Mouse (Mus musculus) intestine, postnatal 0 days (tissue): ENCODE measurements around the gene 0610030E20Rik. TPM values are rescaled to one million over a fixed set of nuclear protein-coding genes. Genes with fewer than 3 reads are reported as not detected.
A peak's percentile ranks its signal among the peaks of the same experiment; 100 is the strongest.

Source experiments
- ATAC-seq: fragments of 200-750 bp; cut with Nextera tagmentation; 2 replicates; pipeline ENCODE4 v1.8.0; 2017; ENCODE audit warnings: mild to moderate bottlenecking, moderate TSS enrichment, moderate library complexity
- H3K27ac ChIP-seq: fragments of 300-500 bp; sonication (generic); 2 replicates; pipeline ENCODE4 v1.5.1; 2014; ENCODE audit warnings: mild to moderate bottlenecking, low read depth, low read length, moderate library complexity
- H3K27me3 ChIP-seq: fragments of 300-500 bp; sonication (generic); replicated peaks from 2 replicates; pipeline ENCODE4 v1.6.1; 2014; ENCODE audit warnings: low read length, mixed read lengths; ENCODE audit not compliant: control insufficient read depth, insufficient read depth
- H3K36me3 ChIP-seq: fragments of 300-500 bp; sonication (generic); 2 replicates; pipeline ENCODE4 v1.6.1; 2014; ENCODE audit warnings: mild to moderate bottlenecking, moderate library complexity; ENCODE audit not compliant: control insufficient read depth, insufficient read depth
- H3K4me1 ChIP-seq: fragments of 300-500 bp; sonication (generic); replicated peaks from 2 replicates; pipeline ENCODE4 v1.6.1; 2014; ENCODE audit warnings: antibody characterized with exemption, low read length, mixed read lengths; ENCODE audit not compliant: control insufficient read depth, insufficient read depth
- H3K4me2 ChIP-seq: fragments of 300-500 bp; sonication (generic); replicated peaks from 2 replicates; pipeline ENCODE4 v1.6.1; 2014; ENCODE audit warnings: low read depth, mild to moderate bottlenecking, moderate library complexity
- H3K4me3 ChIP-seq: fragments of 300-500 bp; sonication (generic); 2 replicates; pipeline ENCODE4 v1.5.1; 2014; ENCODE audit warnings: low read depth, low read length
- H3K9ac ChIP-seq: fragments of 300-500 bp; sonication (generic); 2 replicates; pipeline ENCODE4 v1.6.1; 2014; ENCODE audit warnings: mild to moderate bottlenecking, low read depth, low read length
- H3K9me3 ChIP-seq: fragments of 300-500 bp; sonication (generic); 2 replicates; pipeline ENCODE4 v1.6.1; 2016; ENCODE audit warnings: mixed run types; ENCODE audit not compliant: control insufficient read depth
- CTCF ChIP-seq: sonication (generic); IDR thresholded peaks from 2 replicates; pipeline ENCODE4 v1.5.1; 2016; ENCODE audit warnings: low read depth, mild to moderate bottlenecking, control low read depth, antibody characterized with exemption, moderate library complexity
- WGBS: fragments of 180-500 bp; shearing (Covaris S2); extraction: QIAGEN DNeasy Blood & Tissue Kit; methylation state at CpG from one replicate; pipeline ENCODE4 v1.1.7; 2014; 5-methylcytosine and 5-hydroxymethylcytosine counted together
- polyA plus RNA-seq: library from polyadenylated mRNA; unstranded; fragments of >200 nt; fragmentation: Nextera tagmentation; extraction: Ambion mirVana; gene quantifications from 2 replicates; pipeline ENCODE4 v1.2.1, GENCODE M21; 2015

Gene 0610030E20Rik
- polyA plus RNA-seq: 16.0 and 20.0 TPM in 2 replicates

DNA sequence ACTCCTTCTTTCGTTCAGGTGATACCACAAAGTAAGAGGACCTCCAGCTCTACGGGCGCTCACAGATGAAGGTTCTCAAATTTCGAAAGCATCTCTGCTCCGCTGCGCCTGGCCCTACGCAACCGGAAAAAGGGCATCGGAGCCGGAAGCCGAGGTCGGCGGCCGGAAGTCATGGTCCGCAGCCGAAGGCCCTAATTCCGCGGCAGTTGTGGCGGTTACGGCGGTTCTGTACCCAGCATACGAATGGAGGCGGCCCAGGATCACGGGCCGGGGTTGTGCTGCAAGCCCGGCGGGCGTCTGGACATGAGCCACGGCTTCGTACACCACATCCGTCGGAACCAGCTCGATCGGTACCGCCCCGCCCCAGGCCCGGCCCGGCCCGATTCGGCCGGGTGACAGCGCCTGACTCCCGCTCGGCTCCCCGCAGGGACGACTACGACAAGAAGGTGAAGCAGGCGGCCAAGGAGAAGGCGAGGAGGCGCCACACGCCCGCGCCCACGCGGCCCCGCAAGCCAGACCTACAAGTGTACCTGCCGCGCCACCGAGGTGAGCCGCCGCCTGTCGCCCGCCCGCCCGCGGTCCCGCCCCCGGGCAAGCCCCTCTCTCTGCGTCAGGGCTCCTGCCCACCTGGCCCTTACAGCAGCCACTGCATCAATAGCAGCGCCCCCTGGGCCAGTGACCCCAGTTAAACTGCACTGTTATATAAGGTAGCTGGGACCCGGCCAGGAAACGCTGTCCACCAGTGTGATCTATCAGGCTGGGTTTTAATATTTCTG is at the start of gene 0610030E20Rik:
TSS of gene 0610030E20Rik (plus strand) at position 152 of the 776 bp plus-strand sequence.
- peak within 1 kb of the TSS; percentile 47 for H3K27ac ChIP-seq
- no peaks in the 10 kb centered on the region for H3K27me3 ChIP-seq
- peak within 1 kb of the TSS; percentile 70 for H3K4me3 ChIP-seq
- peak within 1 kb of the TSS; percentile 74 for H3K9ac ChIP-seq
- peaks cover 22% of the 10 kb centered on the region for H3K36me3 ChIP-seq
- H3K4me2 ChIP-seq: peak within 1 kb of the TSS; percentile 94
- peak; percentile 55 for ATAC-seq
- H3K9me3 ChIP-seq: no peaks in the 10 kb centered on the region
- no peaks in the 10 kb centered on the region; the same call in 1 of the 2 replicates for H3K4me1 ChIP-seq
- peak; percentile 44 for TF ChIP-seq CTCF
- WGBS: under 1% methylated on average over 65 of the region's 72 CpGs

DNA sequence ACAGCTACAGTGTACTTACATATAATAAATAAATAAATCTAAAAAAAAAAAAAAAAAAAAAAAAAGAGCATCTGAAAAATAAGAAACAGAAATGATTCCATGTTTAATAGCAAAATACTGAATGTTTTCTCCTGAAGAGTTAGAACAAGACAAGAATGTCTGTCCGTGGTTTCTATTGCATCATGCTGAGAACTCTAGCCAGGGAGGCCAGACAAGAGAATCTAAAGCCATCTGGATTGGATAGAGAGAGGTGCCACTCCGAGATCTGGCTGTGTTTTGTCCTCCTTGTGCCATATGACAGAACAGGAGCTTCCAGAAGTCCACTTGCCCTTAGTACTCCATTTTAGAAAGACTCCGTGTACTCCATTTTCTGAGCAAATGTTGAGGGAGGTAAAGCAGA is 49.3 kb upstream of the 0610030E20Rik start:
- Histone ChIP-seq H3K9ac (no peak overlapping the region), H3K9me3 (no peaks in the 10 kb centered on the region), H3K36me3 (no peaks in the 10 kb centered on the region), H3K27ac (no peak overlapping the region), H3K27me3 (no peaks in the 10 kb centered on the region), H3K4me2 (no peak overlapping the region), H3K4me3 (no peak overlapping the region), H3K4me1 (no peaks in the 10 kb centered on the region)
- WGBS: 78% methylated on average over 3 of the region's 3 CpGs
- no peak for TF ChIP-seq CTCF
- no peak for ATAC-seq

DNA sequence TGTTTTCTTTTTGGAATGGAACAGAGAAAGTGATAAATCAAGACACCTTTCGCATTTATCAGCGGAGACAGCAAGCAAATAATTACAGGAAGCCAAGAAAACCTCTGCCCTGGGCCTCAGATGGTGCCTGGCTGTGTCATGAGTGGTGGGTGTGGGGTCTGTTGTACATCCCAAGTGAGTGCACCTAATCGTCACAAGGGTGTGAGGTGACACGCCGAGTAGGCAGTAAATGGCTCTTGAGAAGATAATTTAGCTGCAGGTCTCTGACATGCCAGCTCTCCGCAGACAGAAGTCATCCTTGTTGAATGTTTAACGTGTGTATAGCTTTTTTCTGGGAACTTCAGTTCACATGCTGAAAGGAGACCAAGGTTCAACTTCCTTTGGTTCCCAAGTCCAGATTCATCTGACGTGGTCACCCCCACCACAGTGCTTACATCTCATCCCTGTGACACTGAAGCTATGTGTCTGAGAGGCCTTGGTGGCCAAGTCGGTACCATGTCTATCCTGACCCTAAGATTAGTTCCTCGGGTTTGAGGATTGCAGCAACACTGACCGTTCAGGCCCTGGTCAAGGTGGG is 44.7 kb upstream of the 0610030E20Rik start:
- H3K4me2 ChIP-seq: no peak overlapping the region
- H3K4me1 ChIP-seq: no peaks in the 10 kb centered on the region
- no peaks in the 10 kb centered on the region for H3K27me3 ChIP-seq
- no peak for TF ChIP-seq CTCF
- H3K36me3 ChIP-seq: no peaks in the 10 kb centered on the region
- ATAC-seq: peak; percentile 80
- H3K4me3 ChIP-seq: no peak overlapping the region
- WGBS: 53% methylated on average over 11 of the region's 11 CpGs
- H3K9me3 ChIP-seq: no peaks in the 10 kb centered on the region
- 0 out of 2 replicates have a peak overlapping the region, but pooled peaks have one; percentile 3 for H3K27ac ChIP-seq
- no peak overlapping the region for H3K9ac ChIP-seq

DNA sequence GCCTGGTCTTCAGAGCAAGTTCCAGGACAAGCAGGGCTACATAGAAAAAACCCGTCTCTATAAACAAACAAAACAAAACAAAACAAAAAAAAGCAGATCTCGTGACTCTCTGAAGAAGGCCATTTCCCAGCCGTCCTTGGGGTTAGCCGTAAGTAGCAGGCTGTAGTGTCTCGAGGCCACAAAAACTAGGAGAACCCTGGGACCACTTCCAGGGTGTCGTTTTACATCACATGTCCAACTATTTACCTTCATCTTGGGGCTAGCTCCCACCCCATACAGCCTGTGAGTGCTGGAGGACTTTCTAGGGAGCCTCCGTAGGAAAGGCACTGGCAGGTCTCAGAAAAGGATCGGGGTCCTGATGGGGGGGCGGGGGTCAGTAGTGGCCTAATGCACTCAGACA is 43.6 kb upstream of the 0610030E20Rik start:
- no peak overlapping the region for H3K27ac ChIP-seq
- no peaks in the 10 kb centered on the region for H3K9me3 ChIP-seq
- no peak overlapping the region for H3K4me2 ChIP-seq
- H3K27me3 ChIP-seq: no peaks in the 10 kb centered on the region
- H3K4me1 ChIP-seq: no peaks in the 10 kb centered on the region
- TF ChIP-seq CTCF: no peak
- H3K9ac ChIP-seq: no peak overlapping the region
- ATAC-seq: no peak
- no peaks in the 10 kb centered on the region for H3K36me3 ChIP-seq
- no peak overlapping the region for H3K4me3 ChIP-seq
- 53% methylated on average over 9 of the region's 9 CpGs for WGBS

DNA sequence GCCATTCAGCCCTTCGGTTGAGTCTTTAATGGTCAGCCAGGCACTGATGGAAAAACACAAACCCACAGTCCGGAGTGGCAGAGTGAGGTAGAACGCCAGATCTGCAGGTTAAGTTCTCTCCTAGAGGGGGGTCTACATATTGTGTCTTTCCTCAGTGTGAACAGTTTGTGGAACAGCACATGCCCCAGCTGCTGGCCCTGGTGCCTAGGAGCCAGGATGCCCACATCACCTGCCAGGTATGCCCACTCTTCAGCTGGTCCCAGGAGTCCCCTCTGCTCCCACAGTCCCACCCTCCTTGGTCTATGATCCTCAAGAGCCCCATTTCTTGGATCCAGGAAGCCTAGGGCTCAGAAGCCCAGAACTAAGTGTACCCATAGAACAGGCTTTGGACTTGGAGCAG is 34.9 kb upstream of the 0610030E20Rik start:
- no peaks in the 10 kb centered on the region for H3K4me1 ChIP-seq
- ATAC-seq: no peak; the same call in 1 of the 2 replicates
- no peak for TF ChIP-seq CTCF
- WGBS: 89% methylated on average over 3 of the region's 3 CpGs
- no peaks in the 10 kb centered on the region for H3K9me3 ChIP-seq
- no peaks in the 10 kb centered on the region for H3K27me3 ChIP-seq
- no peak overlapping the region for H3K4me2 ChIP-seq
- no peak overlapping the region for H3K9ac ChIP-seq
- peaks cover 1% of the 10 kb centered on the region; the same call in 1 of the 2 replicates for H3K36me3 ChIP-seq
- H3K27ac ChIP-seq: no peak overlapping the region
- H3K4me3 ChIP-seq: no peak overlapping the region

DNA sequence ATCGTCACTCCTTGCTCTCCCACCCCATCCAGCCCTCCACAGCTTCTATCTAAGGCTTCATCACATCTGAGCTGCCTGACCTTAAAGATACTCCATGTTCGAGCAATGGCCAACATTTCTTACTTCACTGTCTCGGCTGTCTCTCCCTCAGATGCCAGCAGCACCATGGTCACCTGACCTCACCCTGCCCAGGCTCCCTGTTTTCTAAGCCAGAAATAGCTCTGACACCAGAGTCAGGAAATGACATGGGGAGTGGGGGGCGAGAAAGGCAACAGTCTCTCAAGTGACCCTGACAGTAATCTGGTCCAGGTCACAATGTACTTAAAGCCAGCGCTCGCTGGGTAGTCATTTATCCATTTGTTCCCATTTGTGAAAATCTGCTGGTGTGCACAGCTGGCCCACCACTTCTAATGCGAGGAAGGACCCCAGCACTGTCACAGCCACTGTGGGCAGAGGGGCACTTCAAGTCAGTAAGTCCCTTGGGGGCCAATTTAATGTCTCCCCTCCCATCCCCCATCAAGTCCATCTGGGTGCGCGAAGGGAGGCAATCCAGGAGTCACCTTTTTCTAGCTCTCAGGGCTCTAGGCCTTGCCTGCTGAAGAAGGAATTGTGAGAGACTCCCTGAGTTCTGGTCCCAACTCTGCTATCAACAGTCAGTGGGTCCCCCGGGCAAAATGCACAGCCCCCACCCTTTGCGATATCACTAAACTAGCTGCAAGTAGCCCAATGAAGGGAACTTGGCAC is 33.8 kb upstream of the 0610030E20Rik start:
- no peaks in the 10 kb centered on the region for H3K4me1 ChIP-seq
- no peak overlapping the region for H3K9ac ChIP-seq
- no peak for TF ChIP-seq CTCF
- no peaks in the 10 kb centered on the region for H3K9me3 ChIP-seq
- H3K27ac ChIP-seq: no peak overlapping the region
- no peaks in the 10 kb centered on the region for H3K27me3 ChIP-seq
- peaks cover 9% of the 10 kb centered on the region; the same call in 1 of the 2 replicates for H3K36me3 ChIP-seq
- no peak overlapping the region for H3K4me2 ChIP-seq
- H3K4me3 ChIP-seq: no peak overlapping the region
- ATAC-seq: no peak
- WGBS: 90% methylated on average over 11 of the region's 11 CpGs
